Mouse (Mus musculus) neural tube, embryonic 15.5 days (tissue): ENCODE measurements at regions not wholly inside any gene's neighbourhood (a gene's known extent, or its start where the extent isn't known, plus 50 kb on each side); places are given as distances from the start of the nearest gene placed in this dataset.

Experiments used
- ATAC-seq: fragments of 200-750 bp; cut with Nextera tagmentation; 2 replicates; pipeline ENCODE4 v1.8.0; 2017; ENCODE audit warnings: mild to moderate bottlenecking, moderate TSS enrichment, moderate library complexity; ENCODE audit not compliant: low FRiP score
- H3K27ac ChIP-seq: fragments of 300-500 bp; sonication (generic); replicated peaks from 2 replicates; pipeline ENCODE4 v1.5.1; 2015; ENCODE audit warnings: mild to moderate bottlenecking, inconsistent platforms
- H3K27me3 ChIP-seq: fragments of 300-500 bp; sonication (generic); replicated peaks from 2 replicates; pipeline ENCODE4 v1.6.1; 2015; ENCODE audit warnings: inconsistent platforms
- H3K36me3 ChIP-seq: fragments of 300-500 bp; sonication (generic); 2 replicates; pipeline ENCODE4 v1.6.1; 2015; ENCODE audit warnings: inconsistent platforms
- H3K4me1 ChIP-seq: fragments of 300-500 bp; sonication (generic); 2 replicates; pipeline ENCODE4 v1.6.1; 2015; ENCODE audit warnings: inconsistent platforms
- H3K4me2 ChIP-seq: fragments of 300-500 bp; sonication (generic); 2 replicates; pipeline ENCODE4 v1.6.1; 2015; ENCODE audit warnings: inconsistent platforms, mild to moderate bottlenecking, moderate library complexity
- H3K4me3 ChIP-seq: fragments of 300-500 bp; sonication (generic); replicated peaks from 2 replicates; pipeline ENCODE4 v1.5.1; 2015; ENCODE audit warnings: mild to moderate bottlenecking, inconsistent platforms
- H3K9ac ChIP-seq: fragments of 300-500 bp; sonication (generic); replicated peaks from 2 replicates; pipeline ENCODE4 v1.6.1; 2015; ENCODE audit warnings: mild to moderate bottlenecking, inconsistent platforms
- H3K9me3 ChIP-seq: fragments of 300-500 bp; sonication (generic); replicated peaks from 2 replicates; pipeline ENCODE4 v1.6.1; 2016; ENCODE audit warnings: inconsistent platforms
- WGBS: fragments of 180-500 bp; shearing (Covaris S2); methylation state at CpG from one replicate; pipeline ENCODE4 v1.1.7; 2015; ENCODE audit warnings: mixed read lengths; 5-methylcytosine and 5-hydroxymethylcytosine counted together

GRCm38 (mm10) chr6:76697146-76697891 lies 199.7 kb upstream of the Gm9008 start:
- H3K27ac ChIP-seq = no peak overlapping the region
- no peaks in the 10 kb centered on the region for H3K9me3 ChIP-seq
- no peaks in the 10 kb centered on the region for H3K4me1 ChIP-seq
- no peak overlapping the region for H3K4me2 ChIP-seq
- no peak overlapping the region for H3K4me3 ChIP-seq
- 70% methylated on average over 6 of the region's 6 CpGs for WGBS
- H3K36me3 ChIP-seq = no peaks in the 10 kb centered on the region
- no peak overlapping the region for H3K9ac ChIP-seq
- ATAC-seq = no peak
- H3K27me3 ChIP-seq = no peaks in the 10 kb centered on the region

- Histone ChIP-seq H3K27ac (no peak overlapping the region), H3K9me3 (no peaks in the 10 kb centered on the region), H3K27me3 (no peaks in the 10 kb centered on the region), H3K4me3 (no peak overlapping the region), H3K4me2 (no peak overlapping the region), H3K4me1 (peaks cover 6% of the 10 kb centered on the region; the same call in 1 of the 2 replicates), H3K36me3 (no peaks in the 10 kb centered on the region), H3K9ac (no peak overlapping the region)
- 54% methylated on average over 2 of the region's 2 CpGs for WGBS
- ATAC-seq = no peak
These were observed 191.2 kb upstream of the Gm9008 start for GRCm38 (mm10) chr6:76688831-76689230.

- H3K9me3 ChIP-seq = no peaks in the 10 kb centered on the region
These were observed 142.0 kb upstream of the Gm9008 start for GRCm38 (mm10) chr6:76639583-76639982.

GRCm38 (mm10) chr6:76628379-76628778 lies 130.8 kb upstream of the Gm9008 start:
- no peak for ATAC-seq
- H3K4me2 ChIP-seq = no peak overlapping the region
- H3K4me1 ChIP-seq = no peaks in the 10 kb centered on the region
- WGBS = 93% methylated on average over 4 of the region's 4 CpGs
- no peak overlapping the region for H3K9ac ChIP-seq
- H3K27me3 ChIP-seq = no peaks in the 10 kb centered on the region
- no peaks in the 10 kb centered on the region for H3K9me3 ChIP-seq
- H3K36me3 ChIP-seq = no peaks in the 10 kb centered on the region
- no peak overlapping the region for H3K4me3 ChIP-seq
- no peak overlapping the region for H3K27ac ChIP-seq

More at GRCm38 (mm10) chr6:76639583-76639982, 142.0 kb upstream of the Gm9008 start:
- Histone ChIP-seq H3K4me2 (no peak overlapping the region), H3K4me1 (no peaks in the 10 kb centered on the region), H3K4me3 (no peak overlapping the region), H3K36me3 (no peaks in the 10 kb centered on the region), H3K27ac (no peak overlapping the region), H3K27me3 (no peaks in the 10 kb centered on the region), H3K9ac (no peak overlapping the region)
- ATAC-seq = no peak
- WGBS = 35% methylated on average over 1 of the region's 1 CpGs

GRCm38 (mm10) chr6:76621499-76621898 lies 123.9 kb upstream of the Gm9008 start:
- H3K27ac ChIP-seq = no peak overlapping the region
- ATAC-seq = no peak
- 88% methylated on average over 2 of the region's 2 CpGs for WGBS

GRCm38 (mm10) chr6:76620754-76621204 lies 123.2 kb upstream of the Gm9008 start:
- H3K27me3 ChIP-seq = no peaks in the 10 kb centered on the region
- ATAC-seq = peak; percentile 61; the same call in 1 of the 2 replicates
- WGBS = 18% methylated on average over 6 of the region's 6 CpGs
- H3K4me3 ChIP-seq = no peak overlapping the region
- no peak overlapping the region for H3K27ac ChIP-seq
- no peaks in the 10 kb centered on the region for H3K9me3 ChIP-seq
- no peak overlapping the region for H3K4me2 ChIP-seq
- H3K9ac ChIP-seq = no peak overlapping the region
- H3K4me1 ChIP-seq = 0 out of 2 replicates have a peak, but pooled peaks cover 5% of the 10 kb centered on the region
- H3K36me3 ChIP-seq = no peaks in the 10 kb centered on the region

More at GRCm38 (mm10) chr6:76621499-76621898, 123.9 kb upstream of the Gm9008 start:
- Histone ChIP-seq H3K9ac (no peak overlapping the region), H3K27me3 (no peaks in the 10 kb centered on the region), H3K36me3 (no peaks in the 10 kb centered on the region), H3K4me3 (no peak overlapping the region), H3K4me2 (no peak overlapping the region), H3K9me3 (no peaks in the 10 kb centered on the region), H3K4me1 (0 out of 2 replicates have a peak, but pooled peaks cover 5% of the 10 kb centered on the region)
